Mouse (Mus musculus) heart, postnatal 0 days (tissue): ENCODE data around the gene Cd163. TPM values are rescaled to one million over a fixed set of nuclear protein-coding genes. Genes with fewer than 3 reads are reported as not detected.
"Not testable (repeated sequence)": the region's sequence is repeated elsewhere in the genome, so short reads cannot be mapped to it uniquely, and the experiment has no call there.

ENCODE experiments used
- ATAC-seq: fragments of 200-750 bp; cut with Nextera tagmentation; 2 replicates; pipeline ENCODE4 v1.8.0; 2017; ENCODE audit warnings: low read depth, moderate number of reproducible peaks, moderate library complexity; ENCODE audit not compliant: insufficient read depth
- DNase-seq: peaks from one replicate; pipeline ENCODE4 v3.0.0-alpha.2; 2016; ENCODE audit warnings: low spot score
- H3K27ac ChIP-seq: fragments of 300-500 bp; sonication (generic); 2 replicates; pipeline ENCODE4 v1.5.1; 2014; ENCODE audit warnings: low read depth, mild to moderate bottlenecking
- H3K27me3 ChIP-seq: fragments of 300-500 bp; sonication (generic); 2 replicates; pipeline ENCODE4 v1.6.1; 2014; ENCODE audit warnings: low read length, mixed read lengths; ENCODE audit not compliant: control insufficient read depth, insufficient read depth
- H3K36me3 ChIP-seq: fragments of 300-500 bp; sonication (generic); replicated peaks from 2 replicates; pipeline ENCODE4 v1.6.1; 2014; ENCODE audit warnings: low read length, mixed read lengths; ENCODE audit not compliant: control insufficient read depth, insufficient read depth
- H3K4me1 ChIP-seq: fragments of 300-500 bp; sonication (generic); 2 replicates; pipeline ENCODE4 v1.6.1; 2014; ENCODE audit warnings: antibody characterized with exemption; ENCODE audit not compliant: control insufficient read depth, insufficient read depth
- H3K4me2 ChIP-seq: fragments of 300-500 bp; sonication (generic); 2 replicates; pipeline ENCODE4 v1.6.1; 2014; ENCODE audit warnings: low read depth, mild to moderate bottlenecking, low read length, moderate library complexity
- H3K4me3 ChIP-seq: fragments of 300-500 bp; sonication (generic); 2 replicates; pipeline ENCODE4 v1.5.1; 2014; ENCODE audit warnings: low read depth, low read length
- H3K9ac ChIP-seq: fragments of 300-500 bp; sonication (generic); replicated peaks from 2 replicates; pipeline ENCODE4 v1.6.1; 2014; ENCODE audit warnings: low read depth, low read length, mixed read lengths
- H3K9me3 ChIP-seq: fragments of 300-500 bp; sonication (generic); replicated peaks from 2 replicates; pipeline ENCODE4 v1.6.1; 2016; ENCODE audit warnings: low read length; ENCODE audit not compliant: control insufficient read depth
- CTCF ChIP-seq: IDR thresholded peaks from 2 replicates; pipeline ENCODE4 v1.5.1; 2016; ENCODE audit warnings: antibody characterized with exemption, control low read depth, low read depth
- EP300 ChIP-seq: IDR thresholded peaks from 2 replicates; pipeline ENCODE4 v1.6.1; 2016; ENCODE audit warnings: antibody characterized with exemption, low read depth
- WGBS: fragments of 180-500 bp; shearing (Covaris S2); extraction: QIAGEN DNeasy Blood & Tissue Kit; methylation state at CpG from one replicate; pipeline ENCODE4 v1.1.7; 2014; 5-methylcytosine and 5-hydroxymethylcytosine counted together
- polyA plus RNA-seq: library from polyadenylated mRNA; unstranded; fragments of >200 nt; fragmentation: Nextera tagmentation; extraction: Ambion mirVana; gene quantifications from 2 replicates; pipeline ENCODE4 v1.2.1, GENCODE M21; 2015
- total RNA-seq: library from RNA; depleted of rRNA; stranded (reverse); fragments of >200 nt; gene quantifications from 2 replicates; pipeline ENCODE4 v1.2.3, GENCODE M21; 2014; ENCODE audit warnings: low replicate concordance

Gene Cd163
- total and polyA plus RNA-seq, 2 experiments from 2014 or later, result 0.40 to 0.61 TPM

GRCm38 (mm10) chr6:124277641-124278040 lies 26.8 kb upstream of the Cd163 start:
- DNase-seq (no peak), ATAC-seq (no peak)
- 59% methylated on average over 5 of the region's 5 CpGs for WGBS
- no peak overlapping the region for H3K4me3 ChIP-seq
- H3K9ac ChIP-seq, result no peak overlapping the region
- TF ChIP-seq EP300 (no peak), CTCF (no peak)
- H3K27me3 ChIP-seq, result no peaks in the 10 kb centered on the region
- no peaks in the 10 kb centered on the region for H3K36me3 ChIP-seq
- no peaks in the 10 kb centered on the region for H3K9me3 ChIP-seq
- no peak overlapping the region for H3K4me2 ChIP-seq
- no peaks in the 10 kb centered on the region for H3K4me1 ChIP-seq
- no peak overlapping the region for H3K27ac ChIP-seq

GRCm38 (mm10) chr6:124278291-124278690 lies 26.2 kb upstream of the Cd163 start:
- Histone ChIP-seq H3K4me1 (no peaks in the 10 kb centered on the region), H3K4me3 (no peak overlapping the region), H3K36me3 (no peaks in the 10 kb centered on the region), H3K9ac (no peak overlapping the region), H3K4me2 (no peak overlapping the region), H3K27ac (no peak overlapping the region), H3K9me3 (no peaks in the 10 kb centered on the region), H3K27me3 (no peaks in the 10 kb centered on the region)
- no peak for TF ChIP-seq CTCF
- TF ChIP-seq EP300, result no peak
- DNase-seq, result no peak
- ATAC-seq, result no peak
- WGBS, result 66% methylated on average over 5 of the region's 5 CpGs

GRCm38 (mm10) chr6:124282731-124283130 lies 21.7 kb upstream of the Cd163 start:
- Histone ChIP-seq H3K9ac (no peak overlapping the region), H3K9me3 (no peaks in the 10 kb centered on the region), H3K27ac (no peak overlapping the region), H3K4me1 (no peaks in the 10 kb centered on the region), H3K4me3 (no peak overlapping the region), H3K4me2 (no peak overlapping the region), H3K36me3 (no peaks in the 10 kb centered on the region), H3K27me3 (no peaks in the 10 kb centered on the region)
- TF ChIP-seq EP300, result no peak
- TF ChIP-seq CTCF, result no peak
- ATAC-seq (no peak), DNase-seq (no peak)
- 77% methylated on average over 4 of the region's 4 CpGs for WGBS

- H3K27me3 ChIP-seq, DNase-seq, H3K9ac ChIP-seq, ATAC-seq, H3K9me3 ChIP-seq, H3K4me3 ChIP-seq, H3K36me3 ChIP-seq, H3K4me1 ChIP-seq, H3K27ac ChIP-seq, H3K4me2 ChIP-seq: not testable (repeated sequence)
- WGBS, result 90% methylated on average over 4 of the region's 5 CpGs
Measured at GRCm38 (mm10) chr6:124297378-124297777, 7.1 kb upstream of the Cd163 start.

GRCm38 (mm10) chr6:124301447-124302192 lies 2.8 kb upstream of the Cd163 start:
- DNase-seq (no peak), ATAC-seq (no peak)
- Histone ChIP-seq H3K27ac (no peak overlapping the region), H3K36me3 (no peaks in the 10 kb centered on the region), H3K9me3 (no peaks in the 10 kb centered on the region), H3K27me3 (no peaks in the 10 kb centered on the region), H3K4me3 (no peak overlapping the region), H3K9ac (no peak overlapping the region), H3K4me1 (no peaks in the 10 kb centered on the region), H3K4me2 (no peak overlapping the region)
- WGBS, result 62% methylated on average over 3 of the region's 3 CpGs
- TF ChIP-seq CTCF (no peak), EP300 (no peak)

GRCm38 (mm10) chr6:124308935-124309334 lies 4.5 kb downstream of the Cd163 start:
- no peaks in the 10 kb centered on the region for H3K4me1 ChIP-seq
- TF ChIP-seq CTCF, result no peak
- no peak for TF ChIP-seq EP300
- DNase-seq (no peak), ATAC-seq (no peak)
- H3K4me3 ChIP-seq, result no peak overlapping the region
- no peaks in the 10 kb centered on the region for H3K27me3 ChIP-seq
- H3K27ac ChIP-seq, result no peak overlapping the region
- no peak overlapping the region for H3K4me2 ChIP-seq
- H3K9ac ChIP-seq, result no peak overlapping the region
- H3K9me3 ChIP-seq, result no peaks in the 10 kb centered on the region
- WGBS, result 74% methylated on average over 8 of the region's 8 CpGs
- no peaks in the 10 kb centered on the region for H3K36me3 ChIP-seq
